Mouse (Mus musculus): Measurements from ENCODE around the gene Tmod4. TPM values are rescaled to one million over a fixed set of nuclear protein-coding genes. Genes with fewer than 3 reads are reported as not detected.
"Not testable (repeated sequence)": the region's sequence is repeated elsewhere in the genome, so short reads cannot be mapped to it uniquely, and the experiment has no call there.

Gene Tmod4
- polyA plus RNA-seq, 1 experiment from 2014 or later = 0.19 TPM

GRCm38 (mm10) chr3:95129226-95129651, 5.0 kb downstream of the Tmod4 start:
- Histone ChIP-seq H3K9ac (replicated peaks) (no peak overlapping the region), H3K36me3 (replicated peaks; ENCODE audit: insufficient read depth, low read length) (peaks cover 20% of the 10 kb centered on the region), H3K27me3 (ENCODE audit: insufficient read depth, low read length) (no peaks in the 10 kb centered on the region), H3K4me3 (ENCODE audit: low read depth, low read length) (no peak overlapping the region), H3K27ac (ENCODE audit: low read depth) (no peak overlapping the region), H3K9me3 (ENCODE audit: low read length) (no peaks in the 10 kb centered on the region), H3K4me1 (ENCODE audit: insufficient read depth) (peaks cover 13% of the 10 kb centered on the region), H3K4me2 (ENCODE audit: low read depth, low read length) (no peak overlapping the region)
- ATAC-seq = no peak
- 66% methylated on average over 6 of the region's 6 CpGs for WGBS (ENCODE audit: insufficient replicate concordance)
- no peak for DNase-seq
- TF ChIP-seq EP300 (IDR thresholded peaks at IDR 0.05; ENCODE audit: low read depth) = no peak

- 76% methylated on average over 5 of the region's 5 CpGs for WGBS (ENCODE audit: insufficient replicate concordance)
Observed at GRCm38 (mm10) chr3:95130081-95130480, 5.8 kb downstream of the Tmod4 start.

GRCm38 (mm10) chr3:95132389-95132788, 8.1 kb downstream of the Tmod4 start:
- not testable (repeated sequence) for H3K4me2 ChIP-seq (ENCODE audit: low read depth, low read length); ATAC-seq; DNase-seq; H3K27ac ChIP-seq (ENCODE audit: low read depth); H3K9me3 ChIP-seq (ENCODE audit: low read length); H3K27me3 ChIP-seq (ENCODE audit: insufficient read depth, low read length); H3K9ac ChIP-seq (replicated peaks); H3K4me3 ChIP-seq (ENCODE audit: low read depth, low read length)
- 75% methylated on average over 2 of the region's 2 CpGs for WGBS (ENCODE audit: insufficient replicate concordance)
- peak; percentile 37 for TF ChIP-seq CTCF (IDR thresholded peaks at IDR 0.05; ENCODE audit: low read depth)
- H3K4me1 ChIP-seq (ENCODE audit: insufficient read depth) = peaks cover 29% of the 10 kb centered on the region
- H3K36me3 ChIP-seq (replicated peaks; ENCODE audit: insufficient read depth, low read length) = peaks cover 20% of the 10 kb centered on the region

More at GRCm38 (mm10) chr3:95130081-95130480, 5.8 kb downstream of the Tmod4 start:
- no peak for TF ChIP-seq CTCF (IDR thresholded peaks at IDR 0.05; ENCODE audit: low read depth)
- no peak for TF ChIP-seq EP300 (IDR thresholded peaks at IDR 0.05; ENCODE audit: low read depth)
- H3K9me3 ChIP-seq (ENCODE audit: low read length) = no peaks in the 10 kb centered on the region
- H3K4me3 ChIP-seq (ENCODE audit: low read depth, low read length) = no peak overlapping the region
- H3K36me3 ChIP-seq (replicated peaks; ENCODE audit: insufficient read depth, low read length) = peaks cover 20% of the 10 kb centered on the region
- no peak overlapping the region for H3K27ac ChIP-seq (ENCODE audit: low read depth)
- ATAC-seq (no peak), DNase-seq (no peak)
- no peak overlapping the region for H3K9ac ChIP-seq (replicated peaks)
- H3K4me1 ChIP-seq (ENCODE audit: insufficient read depth) = peaks cover 12% of the 10 kb centered on the region
- H3K4me2 ChIP-seq (ENCODE audit: low read depth, low read length) = no peak overlapping the region
- H3K27me3 ChIP-seq (ENCODE audit: insufficient read depth, low read length) = no peaks in the 10 kb centered on the region

- Histone ChIP-seq H3K4me2 (ENCODE audit: low read depth, low read length) (peak overlapping the region; percentile 79), H3K4me3 (ENCODE audit: low read depth, low read length) (peak overlapping the region; percentile 65), H3K27me3 (ENCODE audit: insufficient read depth, low read length) (no peaks in the 10 kb centered on the region), H3K4me1 (ENCODE audit: insufficient read depth) (peaks cover 29% of the 10 kb centered on the region), H3K36me3 (replicated peaks; ENCODE audit: insufficient read depth, low read length) (peaks cover 23% of the 10 kb centered on the region), H3K9me3 (ENCODE audit: low read length) (no peaks in the 10 kb centered on the region), H3K9ac (replicated peaks) (peak overlapping the region; percentile 68), H3K27ac (ENCODE audit: low read depth) (peak overlapping the region; percentile 55)
- no peak for ATAC-seq
- no peak for DNase-seq
- WGBS (ENCODE audit: insufficient replicate concordance) = 53% methylated on average over 11 of the region's 11 CpGs
- TF ChIP-seq CTCF (IDR thresholded peaks at IDR 0.05; ENCODE audit: low read depth) = no peak
- no peak for TF ChIP-seq EP300 (IDR thresholded peaks at IDR 0.05; ENCODE audit: low read depth)
Observed at GRCm38 (mm10) chr3:95133176-95133575, 8.9 kb downstream of the Tmod4 start.

GRCm38 (mm10) chr3:95133680-95134101, 9.4 kb downstream of the Tmod4 start, which contains the start of the genes Scnm1 and Lysmd1:
TSS of gene Scnm1 (minus strand) at chr3:95134011.
TSS of gene Lysmd1 (plus strand) at chr3:95134088.
- Histone ChIP-seq H3K4me1 (ENCODE audit: insufficient read depth) (peaks cover 29% of the 10 kb centered on the region), H3K9me3 (ENCODE audit: low read length) (no peaks in the 10 kb centered on the region), H3K4me3 (ENCODE audit: low read depth, low read length) (peak within 1 kb of the TSS; percentile 65), H3K4me2 (ENCODE audit: low read depth, low read length) (peak within 1 kb of the TSS; percentile 79), H3K27me3 (ENCODE audit: insufficient read depth, low read length) (no peaks in the 10 kb centered on the region), H3K27ac (ENCODE audit: low read depth) (peak within 1 kb of the TSS; percentile 55), H3K36me3 (replicated peaks; ENCODE audit: insufficient read depth, low read length) (peaks cover 23% of the 10 kb centered on the region), H3K9ac (replicated peaks) (peak within 1 kb of the TSS; percentile 68)
- WGBS (ENCODE audit: insufficient replicate concordance) = 0% methylated on average over 20 of the region's 20 CpGs
- ATAC-seq (peak; percentile 96), DNase-seq (peak; percentile 93)
- TF ChIP-seq CTCF (IDR thresholded peaks at IDR 0.05; ENCODE audit: low read depth) (peak; percentile 44), EP300 (IDR thresholded peaks at IDR 0.05; ENCODE audit: low read depth) (peak; percentile 73)

GRCm38 (mm10) chr3:95134133-95134532, 9.9 kb downstream of the Tmod4 start:
- H3K9ac ChIP-seq (replicated peaks); DNase-seq; H3K4me2 ChIP-seq (ENCODE audit: low read depth, low read length); H3K27me3 ChIP-seq (ENCODE audit: insufficient read depth, low read length); H3K9me3 ChIP-seq (ENCODE audit: low read length); H3K27ac ChIP-seq (ENCODE audit: low read depth): not testable (repeated sequence)
- Histone ChIP-seq H3K36me3 (replicated peaks; ENCODE audit: insufficient read depth, low read length) (peaks cover 21% of the 10 kb centered on the region), H3K4me1 (ENCODE audit: insufficient read depth) (peaks cover 29% of the 10 kb centered on the region), H3K4me3 (ENCODE audit: low read depth, low read length) (peak overlapping the region; percentile 65)
- peak; percentile 44 for ATAC-seq
- no CpG with 5 or more reads among the region's 12 CpGs for WGBS (ENCODE audit: insufficient replicate concordance)
